Mouse (Mus musculus): Measurements from ENCODE around the gene Ccdc148. TPM values are rescaled to one million over a fixed set of nuclear protein-coding genes. Genes with fewer than 3 reads are reported as not detected.

Gene Ccdc148
- polyA plus RNA-seq, 1 experiment = 0.06 TPM

GRCm38 (mm10) chr2:59188306-59188705 lies 27.8 kb upstream of the Ccdc148 start:
- Histone ChIP-seq H3K4me2 (ENCODE audit: low read depth) (no peak overlapping the region), H3K36me3 (ENCODE audit: control insufficient read depth, insufficient read depth) (peaks cover 4% of the 10 kb centered on the region), H3K27me3 (ENCODE audit: control insufficient read depth, insufficient read depth, insufficient read length) (no peaks in the 10 kb centered on the region), H3ac (ENCODE audit: control insufficient read depth, insufficient read length) (no peak overlapping the region), H3K79me2 (ENCODE audit: control insufficient read depth, insufficient read depth) (peaks cover 41% of the 10 kb centered on the region), H3K4me3 (no peak overlapping the region)
- TF ChIP-seq REST (IDR thresholded peaks at IDR 0.05; ENCODE audit: insufficient read depth, insufficient read length) (no peak), MYOD1 (IDR thresholded peaks at IDR 0.05; ENCODE audit: control insufficient read depth in 1 of 3, insufficient read length in 2 of 3, low read depth in 2 of 3) (no peak), E2F4 (IDR thresholded peaks at IDR 0.05; ENCODE audit: insufficient read depth) (no peak), TCF12 (IDR thresholded peaks at IDR 0.05; ENCODE audit: insufficient read depth, poor library complexity, severe bottlenecking) (no peak), SRF (IDR thresholded peaks at IDR 0.05; ENCODE audit: control insufficient read depth, insufficient read length, low read depth) (no peak), POLR2AphosphoS2 (IDR thresholded peaks at IDR 0.05; ENCODE audit: insufficient read length, low read depth) (no peak), USF1 (IDR thresholded peaks at IDR 0.05; ENCODE audit: low read depth) (no peak), CEBPB (IDR thresholded peaks at IDR 0.05; ENCODE audit: insufficient read depth, poor library complexity, severe bottlenecking) (no peak), MYOG (IDR thresholded peaks at IDR 0.05; ENCODE audit: control insufficient read depth in 1 of 3, insufficient read depth in 1 of 3, insufficient read length in 2 of 3, low read depth in 2 of 3) (no peak), MAX (IDR thresholded peaks at IDR 0.05; ENCODE audit: low read depth) (no peak), POLR2A (IDR thresholded peaks at IDR 0.05; ENCODE audit: insufficient read length, low read depth) (no peak), TCF3 (IDR thresholded peaks at IDR 0.05; ENCODE audit: insufficient read length, low read depth) (no peak)

- no peaks in the 10 kb centered on the region for H3K27me3 ChIP-seq (ENCODE audit: control insufficient read depth, insufficient read depth, insufficient read length)
- no peak overlapping the region for H3ac ChIP-seq (ENCODE audit: control insufficient read depth, insufficient read length)
- H3K4me3 ChIP-seq = no peak overlapping the region
- peaks cover 40% of the 10 kb centered on the region for H3K79me2 ChIP-seq (ENCODE audit: control insufficient read depth, insufficient read depth)
- no peak overlapping the region for H3K4me2 ChIP-seq (ENCODE audit: low read depth)
- TF ChIP-seq TCF12 (IDR thresholded peaks at IDR 0.05; ENCODE audit: insufficient read depth, poor library complexity, severe bottlenecking) (no peak), TCF3 (IDR thresholded peaks at IDR 0.05; ENCODE audit: insufficient read length, low read depth) (no peak), MAX (IDR thresholded peaks at IDR 0.05; ENCODE audit: low read depth) (no peak), POLR2AphosphoS2 (IDR thresholded peaks at IDR 0.05; ENCODE audit: insufficient read length, low read depth) (no peak), MYOD1 (IDR thresholded peaks at IDR 0.05; ENCODE audit: control insufficient read depth in 1 of 3, insufficient read length in 2 of 3, low read depth in 2 of 3) (no peak), REST (IDR thresholded peaks at IDR 0.05; ENCODE audit: insufficient read depth, insufficient read length) (no peak), CEBPB (IDR thresholded peaks at IDR 0.05; ENCODE audit: insufficient read depth, poor library complexity, severe bottlenecking) (no peak), USF1 (IDR thresholded peaks at IDR 0.05; ENCODE audit: low read depth) (no peak), E2F4 (IDR thresholded peaks at IDR 0.05; ENCODE audit: insufficient read depth) (no peak), POLR2A (IDR thresholded peaks at IDR 0.05; ENCODE audit: insufficient read length, low read depth) (no peak)
- H3K36me3 ChIP-seq (ENCODE audit: control insufficient read depth, insufficient read depth) = peaks cover 4% of the 10 kb centered on the region
These were observed 26.5 kb upstream of the Ccdc148 start for GRCm38 (mm10) chr2:59186966-59187365.

- peaks cover 40% of the 10 kb centered on the region for H3K79me2 ChIP-seq (ENCODE audit: control insufficient read depth, insufficient read depth)
- TF ChIP-seq SRF (IDR thresholded peaks at IDR 0.05; ENCODE audit: control insufficient read depth, insufficient read length, low read depth) = no peak
- no peak for TF ChIP-seq USF1 (IDR thresholded peaks at IDR 0.05; ENCODE audit: low read depth)
- TF ChIP-seq POLR2AphosphoS2 (IDR thresholded peaks at IDR 0.05; ENCODE audit: insufficient read length, low read depth) = no peak
- no peak for TF ChIP-seq REST (IDR thresholded peaks at IDR 0.05; ENCODE audit: insufficient read depth, insufficient read length)
- TF ChIP-seq POLR2A (IDR thresholded peaks at IDR 0.05; ENCODE audit: insufficient read length, low read depth) = no peak
- no peak for TF ChIP-seq E2F4 (IDR thresholded peaks at IDR 0.05; ENCODE audit: insufficient read depth)
- no peak for TF ChIP-seq MAX (IDR thresholded peaks at IDR 0.05; ENCODE audit: low read depth)
- no peak for TF ChIP-seq MYOG (IDR thresholded peaks at IDR 0.05; ENCODE audit: control insufficient read depth in 1 of 3, insufficient read depth in 1 of 3, insufficient read length in 2 of 3, low read depth in 2 of 3)
- TF ChIP-seq CEBPB (IDR thresholded peaks at IDR 0.05; ENCODE audit: insufficient read depth, poor library complexity, severe bottlenecking) = no peak
- no peak for TF ChIP-seq MYOD1 (IDR thresholded peaks at IDR 0.05; ENCODE audit: control insufficient read depth in 1 of 3, insufficient read length in 2 of 3, low read depth in 2 of 3)
- no peak for TF ChIP-seq TCF12 (IDR thresholded peaks at IDR 0.05; ENCODE audit: insufficient read depth, poor library complexity, severe bottlenecking)
- TF ChIP-seq TCF3 (IDR thresholded peaks at IDR 0.05; ENCODE audit: insufficient read length, low read depth) = no peak
- H3K27me3 ChIP-seq (ENCODE audit: control insufficient read depth, insufficient read depth, insufficient read length) = no peaks in the 10 kb centered on the region
- peaks cover 4% of the 10 kb centered on the region for H3K36me3 ChIP-seq (ENCODE audit: control insufficient read depth, insufficient read depth)
- no peak overlapping the region for H3K4me2 ChIP-seq (ENCODE audit: low read depth)
- no peak overlapping the region for H3K4me3 ChIP-seq
- no peak overlapping the region for H3ac ChIP-seq (ENCODE audit: control insufficient read depth, insufficient read length)
These were observed 25.6 kb upstream of the Ccdc148 start for GRCm38 (mm10) chr2:59186122-59186521.

- peaks cover 47% of the 10 kb centered on the region for H3K79me2 ChIP-seq (ENCODE audit: control insufficient read depth, insufficient read depth)
- H3K27me3 ChIP-seq (ENCODE audit: control insufficient read depth, insufficient read depth, insufficient read length) = no peaks in the 10 kb centered on the region
- H3K4me3 ChIP-seq = no peak overlapping the region
- no peak overlapping the region for H3ac ChIP-seq (ENCODE audit: control insufficient read depth, insufficient read length)
- H3K4me2 ChIP-seq (ENCODE audit: low read depth) = no peak overlapping the region
- TF ChIP-seq SRF (IDR thresholded peaks at IDR 0.05; ENCODE audit: control insufficient read depth, insufficient read length, low read depth) (no peak), CEBPB (IDR thresholded peaks at IDR 0.05; ENCODE audit: insufficient read depth, poor library complexity, severe bottlenecking) (no peak), REST (IDR thresholded peaks at IDR 0.05; ENCODE audit: insufficient read depth, insufficient read length) (no peak), POLR2AphosphoS2 (IDR thresholded peaks at IDR 0.05; ENCODE audit: insufficient read length, low read depth) (no peak), POLR2A (IDR thresholded peaks at IDR 0.05; ENCODE audit: insufficient read length, low read depth) (no peak), E2F4 (IDR thresholded peaks at IDR 0.05; ENCODE audit: insufficient read depth) (no peak), MYOD1 (IDR thresholded peaks at IDR 0.05; ENCODE audit: control insufficient read depth in 1 of 3, insufficient read length in 2 of 3, low read depth in 2 of 3) (no peak), MYOG (IDR thresholded peaks at IDR 0.05; ENCODE audit: control insufficient read depth in 1 of 3, insufficient read depth in 1 of 3, insufficient read length in 2 of 3, low read depth in 2 of 3) (no peak), TCF12 (IDR thresholded peaks at IDR 0.05; ENCODE audit: insufficient read depth, poor library complexity, severe bottlenecking) (no peak), USF1 (IDR thresholded peaks at IDR 0.05; ENCODE audit: low read depth) (no peak), MAX (IDR thresholded peaks at IDR 0.05; ENCODE audit: low read depth) (no peak)
- peaks cover 4% of the 10 kb centered on the region for H3K36me3 ChIP-seq (ENCODE audit: control insufficient read depth, insufficient read depth)
These were observed 23.9 kb upstream of the Ccdc148 start for GRCm38 (mm10) chr2:59184107-59185064.

Data from myocyte (in vitro differentiated cells).